Mouse (Mus musculus): Measurements from ENCODE around the gene Wfdc5. TPM values are rescaled to one million over a fixed set of nuclear protein-coding genes. Genes with fewer than 3 reads are reported as not detected.
A peak's percentile ranks its signal among the peaks of the same experiment; 100 is the strongest.

Wfdc5 gene
- polyA plus RNA-seq, 1 experiment from 2014 or later: not detected

- Histone ChIP-seq H3K4me1 (ENCODE audit: control insufficient read depth in 2 of 2, insufficient read depth in 2 of 2, low read length in 2 of 2) (no peaks in the 10 kb centered on the region), H3K9me3 (ENCODE audit: control insufficient read depth, low read length) (no peaks in the 10 kb centered on the region), H3K9ac (ENCODE audit: low read length) (no peak overlapping the region), H3K27ac (replicated peaks in 1 of 2; ENCODE audit: control insufficient read depth in 1 of 2, insufficient read depth in 1 of 2, low read depth in 2 of 2, low read length in 2 of 2) (no peak overlapping the region), H3K4me2 (ENCODE audit: low read length) (no peak overlapping the region), H3K4me3 (ENCODE audit: control insufficient read depth in 1 of 2, insufficient read depth in 1 of 2, low read depth in 1 of 2, low read length in 2 of 2) (no peak overlapping the region), H3K27me3 (ENCODE audit: control insufficient read depth, insufficient read depth, low read length) (peaks cover 17% of the 10 kb centered on the region), H3K36me3 (ENCODE audit: control insufficient read depth, insufficient read depth, low read length) (0 out of 2 replicates have a peak, but pooled peaks cover 4% of the 10 kb centered on the region)
- ATAC-seq (ENCODE audit: insufficient number of reproducible peaks, insufficient read depth, low FRiP score, low read depth): no peak
- WGBS: 79% methylated on average over 11 of the region's 11 CpGs
Observed at GRCm38 (mm10) chr2:164161515-164162055, 21.0 kb downstream of the Wfdc5 start.

- Histone ChIP-seq H3K27me3 (ENCODE audit: control insufficient read depth, insufficient read depth, low read length) (0 out of 2 replicates have a peak, but pooled peaks cover 3% of the 10 kb centered on the region), H3K9me3 (ENCODE audit: control insufficient read depth, low read length) (no peaks in the 10 kb centered on the region), H3K4me3 (ENCODE audit: control insufficient read depth in 1 of 2, insufficient read depth in 1 of 2, low read depth in 1 of 2, low read length in 2 of 2) (no peak overlapping the region), H3K9ac (ENCODE audit: low read length) (no peak overlapping the region), H3K36me3 (ENCODE audit: control insufficient read depth, insufficient read depth, low read length) (peaks cover 19% of the 10 kb centered on the region), H3K4me2 (ENCODE audit: low read length) (no peak overlapping the region), H3K27ac (replicated peaks in 1 of 2; ENCODE audit: control insufficient read depth in 1 of 2, insufficient read depth in 1 of 2, low read depth in 2 of 2, low read length in 2 of 2) (no peak overlapping the region), H3K4me1 (ENCODE audit: control insufficient read depth in 2 of 2, insufficient read depth in 2 of 2, low read length in 2 of 2) (no peaks in the 10 kb centered on the region)
- WGBS: 82% methylated on average over 2 of the region's 2 CpGs
- ATAC-seq (ENCODE audit: insufficient number of reproducible peaks, insufficient read depth, low FRiP score, low read depth): no peak
Observed at GRCm38 (mm10) chr2:164158838-164159237, 23.7 kb downstream of the Wfdc5 start.

GRCm38 (mm10) chr2:164156158-164156557, 26.4 kb downstream of the Wfdc5 start:
- Histone ChIP-seq H3K4me1 (ENCODE audit: control insufficient read depth in 2 of 2, insufficient read depth in 2 of 2, low read length in 2 of 2) (no peaks in the 10 kb centered on the region), H3K4me2 (ENCODE audit: low read length) (no peak overlapping the region), H3K9me3 (ENCODE audit: control insufficient read depth, low read length) (no peaks in the 10 kb centered on the region), H3K27me3 (ENCODE audit: control insufficient read depth, insufficient read depth, low read length) (no peaks in the 10 kb centered on the region), H3K4me3 (ENCODE audit: control insufficient read depth in 1 of 2, insufficient read depth in 1 of 2, low read depth in 1 of 2, low read length in 2 of 2) (no peak overlapping the region), H3K27ac (replicated peaks in 1 of 2; ENCODE audit: control insufficient read depth in 1 of 2, insufficient read depth in 1 of 2, low read depth in 2 of 2, low read length in 2 of 2) (no peak overlapping the region), H3K36me3 (ENCODE audit: control insufficient read depth, insufficient read depth, low read length) (peaks cover 45% of the 10 kb centered on the region), H3K9ac (ENCODE audit: low read length) (no peak overlapping the region)
- ATAC-seq (ENCODE audit: insufficient number of reproducible peaks, insufficient read depth, low FRiP score, low read depth): no peak
- 80% methylated on average over 7 of the region's 7 CpGs for WGBS

- Histone ChIP-seq H3K36me3 (ENCODE audit: control insufficient read depth, insufficient read depth, low read length) (peaks cover 45% of the 10 kb centered on the region), H3K27ac (replicated peaks in 1 of 2; ENCODE audit: control insufficient read depth in 1 of 2, insufficient read depth in 1 of 2, low read depth in 2 of 2, low read length in 2 of 2) (no peak overlapping the region), H3K4me1 (ENCODE audit: control insufficient read depth in 2 of 2, insufficient read depth in 2 of 2, low read length in 2 of 2) (peaks cover 12 to 13% of the 10 kb centered on the region in 2 experiments), H3K4me2 (ENCODE audit: low read length) (no peak overlapping the region), H3K4me3 (ENCODE audit: control insufficient read depth in 1 of 2, insufficient read depth in 1 of 2, low read depth in 1 of 2, low read length in 2 of 2) (no peak overlapping the region), H3K9ac (ENCODE audit: low read length) (no peak overlapping the region), H3K9me3 (ENCODE audit: control insufficient read depth, low read length) (no peaks in the 10 kb centered on the region), H3K27me3 (ENCODE audit: control insufficient read depth, insufficient read depth, low read length) (no peaks in the 10 kb centered on the region)
- WGBS: 89% methylated on average over 10 of the region's 10 CpGs
- ATAC-seq (ENCODE audit: insufficient number of reproducible peaks, insufficient read depth, low FRiP score, low read depth): no peak
Observed at GRCm38 (mm10) chr2:164154007-164154406, 28.5 kb downstream of the Wfdc5 start.

- Histone ChIP-seq H3K4me2 (ENCODE audit: low read length) (no peak overlapping the region), H3K27me3 (ENCODE audit: control insufficient read depth, insufficient read depth, low read length) (no peaks in the 10 kb centered on the region), H3K27ac (replicated peaks in 1 of 2; ENCODE audit: control insufficient read depth in 1 of 2, insufficient read depth in 1 of 2, low read depth in 2 of 2, low read length in 2 of 2) (no peak overlapping the region), H3K4me1 (ENCODE audit: control insufficient read depth in 2 of 2, insufficient read depth in 2 of 2, low read length in 2 of 2) (peaks cover 12 to 13% of the 10 kb centered on the region in 2 experiments), H3K9ac (ENCODE audit: low read length) (no peak overlapping the region), H3K4me3 (ENCODE audit: control insufficient read depth in 1 of 2, insufficient read depth in 1 of 2, low read depth in 1 of 2, low read length in 2 of 2) (no peak overlapping the region), H3K9me3 (ENCODE audit: control insufficient read depth, low read length) (no peaks in the 10 kb centered on the region), H3K36me3 (ENCODE audit: control insufficient read depth, insufficient read depth, low read length) (peaks cover 45% of the 10 kb centered on the region)
- WGBS: 85% methylated on average over 11 of the region's 11 CpGs
- ATAC-seq (ENCODE audit: insufficient number of reproducible peaks, insufficient read depth, low FRiP score, low read depth): no peak
Observed at GRCm38 (mm10) chr2:164152341-164152740, 30.2 kb downstream of the Wfdc5 start.

GRCm38 (mm10) chr2:164150086-164150760, 32.3 kb downstream of the Wfdc5 start:
- H3K9ac ChIP-seq (ENCODE audit: low read length): no peak overlapping the region; the same call in 1 of the 2 replicates
- H3K4me2 ChIP-seq (ENCODE audit: low read length): no peak overlapping the region
- ATAC-seq (ENCODE audit: insufficient number of reproducible peaks, insufficient read depth, low FRiP score, low read depth): 0 out of 2 replicates have a peak, but pooled peaks have one; percentile 48
- peak overlapping the region; percentile 29 to 63 for H3K27ac ChIP-seq (replicated peaks in 1 of 2; ENCODE audit: control insufficient read depth in 1 of 2, insufficient read depth in 1 of 2, low read depth in 2 of 2, low read length in 2 of 2)
- peaks cover 12 to 13% of the 10 kb centered on the region in 2 experiments for H3K4me1 ChIP-seq (ENCODE audit: control insufficient read depth in 2 of 2, insufficient read depth in 2 of 2, low read length in 2 of 2)
- peaks cover 36% of the 10 kb centered on the region for H3K36me3 ChIP-seq (ENCODE audit: control insufficient read depth, insufficient read depth, low read length)
- no peak overlapping the region for H3K4me3 ChIP-seq (ENCODE audit: control insufficient read depth in 1 of 2, insufficient read depth in 1 of 2, low read depth in 1 of 2, low read length in 2 of 2)
- H3K9me3 ChIP-seq (ENCODE audit: control insufficient read depth, low read length): no peaks in the 10 kb centered on the region
- WGBS: 34% methylated on average over 14 of the region's 14 CpGs
- no peaks in the 10 kb centered on the region for H3K27me3 ChIP-seq (ENCODE audit: control insufficient read depth, insufficient read depth, low read length)

- Histone ChIP-seq H3K4me2 (ENCODE audit: low read length) (no peak overlapping the region), H3K4me1 (ENCODE audit: control insufficient read depth in 2 of 2, insufficient read depth in 2 of 2, low read length in 2 of 2) (peaks cover 22 to 38% of the 10 kb centered on the region in 2 experiments), H3K27ac (replicated peaks in 1 of 2; ENCODE audit: control insufficient read depth in 1 of 2, insufficient read depth in 1 of 2, low read depth in 2 of 2, low read length in 2 of 2) (no peak overlapping the region), H3K4me3 (ENCODE audit: control insufficient read depth in 1 of 2, insufficient read depth in 1 of 2, low read depth in 1 of 2, low read length in 2 of 2) (no peak overlapping the region), H3K36me3 (ENCODE audit: control insufficient read depth, insufficient read depth, low read length) (peaks cover 3% of the 10 kb centered on the region), H3K27me3 (ENCODE audit: control insufficient read depth, insufficient read depth, low read length) (no peaks in the 10 kb centered on the region), H3K9ac (ENCODE audit: low read length) (no peak overlapping the region), H3K9me3 (ENCODE audit: control insufficient read depth, low read length) (no peaks in the 10 kb centered on the region)
- 91% methylated on average over 12 of the region's 12 CpGs for WGBS
- ATAC-seq (ENCODE audit: insufficient number of reproducible peaks, insufficient read depth, low FRiP score, low read depth): no peak
Observed at GRCm38 (mm10) chr2:164146556-164146955, 36.0 kb downstream of the Wfdc5 start.
